Mouse (Mus musculus): ENCODE measurements around the gene Serp2. TPM values are rescaled to one million over a fixed set of nuclear protein-coding genes. Genes with fewer than 3 reads are reported as not detected.

Gene Serp2
- polyA plus RNA-seq, 1 experiment: 121 TPM

GRCm38 (mm10) chr14:76521308-76521707, 35.4 kb downstream of the Serp2 start:
- TF ChIP-seq CTCF (IDR thresholded peaks at IDR 0.05; ENCODE audit: borderline replicate concordance, extremely low read depth, insufficient read depth, insufficient read length) (no peak), POLR2A (IDR thresholded peaks at IDR 0.05; ENCODE audit: borderline replicate concordance, extremely low read depth, insufficient read depth, insufficient read length, poor library complexity, severe bottlenecking) (no peak)
- DNase-seq (ENCODE audit: low read depth): no peak

GRCm38 (mm10) chr14:76520606-76521005, 36.1 kb downstream of the Serp2 start:
- DNase-seq (ENCODE audit: low read depth): no peak
- TF ChIP-seq POLR2A (IDR thresholded peaks at IDR 0.05; ENCODE audit: borderline replicate concordance, extremely low read depth, insufficient read depth, insufficient read length, poor library complexity, severe bottlenecking) (no peak), CTCF (IDR thresholded peaks at IDR 0.05; ENCODE audit: borderline replicate concordance, extremely low read depth, insufficient read depth, insufficient read length) (no peak)

- TF ChIP-seq CTCF (IDR thresholded peaks at IDR 0.05; ENCODE audit: borderline replicate concordance, extremely low read depth, insufficient read depth, insufficient read length) (no peak), POLR2A (IDR thresholded peaks at IDR 0.05; ENCODE audit: borderline replicate concordance, extremely low read depth, insufficient read depth, insufficient read length, poor library complexity, severe bottlenecking) (no peak)
- DNase-seq (ENCODE audit: low read depth): no peak
These were observed 38.5 kb downstream of the Serp2 start for GRCm38 (mm10) chr14:76518217-76518616.

- TF ChIP-seq CTCF (IDR thresholded peaks at IDR 0.05; ENCODE audit: borderline replicate concordance, extremely low read depth, insufficient read depth, insufficient read length) (no peak), POLR2A (IDR thresholded peaks at IDR 0.05; ENCODE audit: borderline replicate concordance, extremely low read depth, insufficient read depth, insufficient read length, poor library complexity, severe bottlenecking) (no peak)
- no peak for DNase-seq (ENCODE audit: low read depth)
These were observed 41.1 kb downstream of the Serp2 start for GRCm38 (mm10) chr14:76515620-76516019.

GRCm38 (mm10) chr14:76514050-76514585, 42.6 kb downstream of the Serp2 start:
- no peak for TF ChIP-seq POLR2A (IDR thresholded peaks at IDR 0.05; ENCODE audit: borderline replicate concordance, extremely low read depth, insufficient read depth, insufficient read length, poor library complexity, severe bottlenecking)
- no peak for TF ChIP-seq CTCF (IDR thresholded peaks at IDR 0.05; ENCODE audit: borderline replicate concordance, extremely low read depth, insufficient read depth, insufficient read length)
- DNase-seq (ENCODE audit: low read depth): no peak

GRCm38 (mm10) chr14:76513395-76514049, 43.2 kb downstream of the Serp2 start:
- TF ChIP-seq CTCF (IDR thresholded peaks at IDR 0.05; ENCODE audit: borderline replicate concordance, extremely low read depth, insufficient read depth, insufficient read length) (no peak), POLR2A (IDR thresholded peaks at IDR 0.05; ENCODE audit: borderline replicate concordance, extremely low read depth, insufficient read depth, insufficient read length, poor library complexity, severe bottlenecking) (no peak)
- peak; percentile 75 for DNase-seq (ENCODE audit: low read depth)

GRCm38 (mm10) chr14:76511971-76512370, 44.7 kb downstream of the Serp2 start:
- no peak for TF ChIP-seq CTCF (IDR thresholded peaks at IDR 0.05; ENCODE audit: borderline replicate concordance, extremely low read depth, insufficient read depth, insufficient read length)
- no peak for TF ChIP-seq POLR2A (IDR thresholded peaks at IDR 0.05; ENCODE audit: borderline replicate concordance, extremely low read depth, insufficient read depth, insufficient read length, poor library complexity, severe bottlenecking)
- DNase-seq (ENCODE audit: low read depth): no peak

- no peak for TF ChIP-seq CTCF (IDR thresholded peaks at IDR 0.05; ENCODE audit: borderline replicate concordance, extremely low read depth, insufficient read depth, insufficient read length)
- no peak for TF ChIP-seq POLR2A (IDR thresholded peaks at IDR 0.05; ENCODE audit: borderline replicate concordance, extremely low read depth, insufficient read depth, insufficient read length, poor library complexity, severe bottlenecking)
- DNase-seq (ENCODE audit: low read depth): no peak
These were observed 48.0 kb downstream of the Serp2 start for GRCm38 (mm10) chr14:76508701-76509100.

- TF ChIP-seq POLR2A (IDR thresholded peaks at IDR 0.05; ENCODE audit: borderline replicate concordance, extremely low read depth, insufficient read depth, insufficient read length, poor library complexity, severe bottlenecking) (no peak), CTCF (IDR thresholded peaks at IDR 0.05; ENCODE audit: borderline replicate concordance, extremely low read depth, insufficient read depth, insufficient read length) (no peak)
These were observed 48.7 kb downstream of the Serp2 start for GRCm38 (mm10) chr14:76507804-76508500.

GRCm38 (mm10) chr14:76507357-76507756, 49.3 kb downstream of the Serp2 start:
- no peak for TF ChIP-seq POLR2A (IDR thresholded peaks at IDR 0.05; ENCODE audit: borderline replicate concordance, extremely low read depth, insufficient read depth, insufficient read length, poor library complexity, severe bottlenecking)
- TF ChIP-seq CTCF (IDR thresholded peaks at IDR 0.05; ENCODE audit: borderline replicate concordance, extremely low read depth, insufficient read depth, insufficient read length): no peak
- DNase-seq (ENCODE audit: low read depth): no peak

More at GRCm38 (mm10) chr14:76507804-76508500, 48.7 kb downstream of the Serp2 start:
- DNase-seq (ENCODE audit: low read depth): peak; percentile 18

- TF ChIP-seq CTCF (IDR thresholded peaks at IDR 0.05; ENCODE audit: borderline replicate concordance, extremely low read depth, insufficient read depth, insufficient read length): no peak
- TF ChIP-seq POLR2A (IDR thresholded peaks at IDR 0.05; ENCODE audit: borderline replicate concordance, extremely low read depth, insufficient read depth, insufficient read length, poor library complexity, severe bottlenecking): no peak
- no peak for DNase-seq (ENCODE audit: low read depth)
These were observed 50.1 kb downstream of the Serp2 start for GRCm38 (mm10) chr14:76506425-76507205.

All from brain, embryonic 14.5 days (tissue).